Mouse (Mus musculus) testis, adult 2 months (tissue): ENCODE data around the gene Praf2.

Experiments used
- CTCF ChIP-seq: fragments of 200-500 bp; IDR thresholded peaks from 2 replicates; pipeline ENCODE4 v1.5.1; 2012; ENCODE audit warnings: low read depth, mild to moderate bottlenecking, inconsistent platforms, low read length, moderate library complexity; ENCODE audit not compliant: control insufficient read depth, insufficient read depth, insufficient replicate concordance
- POLR2A ChIP-seq: fragments of 200-500 bp; IDR thresholded peaks from 2 replicates; pipeline ENCODE4 v1.6.1; 2012; ENCODE audit warnings: low read depth, mild to moderate bottlenecking, inconsistent platforms, low read length, moderate library complexity; ENCODE audit not compliant: control insufficient read depth

DNA sequence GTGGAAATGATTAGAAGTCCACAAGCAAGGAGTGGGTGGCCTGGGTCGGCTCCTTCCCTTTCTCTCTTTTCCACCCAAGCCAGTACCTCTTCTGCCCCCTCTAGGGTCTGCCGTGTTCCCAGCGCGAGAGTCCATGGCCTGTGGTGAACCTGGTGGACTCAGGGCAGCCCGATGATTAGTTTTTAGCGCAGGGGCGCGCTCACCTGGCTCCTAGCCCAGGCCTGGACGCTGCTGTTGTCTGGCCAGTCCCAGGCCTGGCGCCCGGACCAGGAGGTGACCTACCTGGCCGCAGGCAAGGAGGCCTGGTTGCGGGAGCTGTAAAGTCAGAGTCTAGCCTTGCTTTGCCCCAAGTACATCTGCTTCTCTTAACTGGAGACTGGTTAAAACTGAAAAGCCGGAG, 47.4 kb upstream of the Praf2 start, which contains the start of gene Magix:
- TF ChIP-seq POLR2A: no peak
- no peak for TF ChIP-seq CTCF
